Mouse (Mus musculus) kidney, embryonic 15.5 days (tissue): Measurements from ENCODE around the gene Sh3gl2. TPM values are rescaled to one million over a fixed set of nuclear protein-coding genes. Genes with fewer than 3 reads are reported as not detected.
A peak's percentile ranks its signal among the peaks of the same experiment; 100 is the strongest.

Source experiments
- ATAC-seq: fragments of 200-750 bp; cut with Nextera tagmentation; replicated peaks from 2 replicates; pipeline ENCODE4 v1.8.0; 2017; ENCODE audit warnings: moderate TSS enrichment; ENCODE audit not compliant: low FRiP score
- H3K27ac ChIP-seq: fragments of 300-500 bp; sonication (generic); 2 replicates; pipeline ENCODE4 v1.5.1; 2015; ENCODE audit warnings: mild to moderate bottlenecking, inconsistent platforms
- H3K27me3 ChIP-seq: fragments of 300-500 bp; sonication (generic); 2 replicates; pipeline ENCODE4 v1.6.1; 2015; ENCODE audit warnings: inconsistent platforms
- H3K36me3 ChIP-seq: fragments of 300-500 bp; sonication (generic); 2 replicates; pipeline ENCODE4 v1.6.1; 2015; ENCODE audit warnings: inconsistent platforms
- H3K4me1 ChIP-seq: fragments of 300-500 bp; sonication (generic); 2 replicates; pipeline ENCODE4 v1.6.1; 2015; ENCODE audit warnings: inconsistent platforms
- H3K4me2 ChIP-seq: fragments of 300-500 bp; sonication (generic); 2 replicates; pipeline ENCODE4 v1.6.1; 2015; ENCODE audit warnings: moderate library complexity, mild to moderate bottlenecking, inconsistent platforms
- H3K4me3 ChIP-seq: fragments of 300-500 bp; sonication (generic); replicated peaks from 2 replicates; pipeline ENCODE4 v1.5.1; 2015; ENCODE audit warnings: mild to moderate bottlenecking, inconsistent platforms
- H3K9ac ChIP-seq: fragments of 300-500 bp; sonication (generic); 2 replicates; pipeline ENCODE4 v1.6.1; 2015; ENCODE audit warnings: mild to moderate bottlenecking, inconsistent platforms
- H3K9me3 ChIP-seq: fragments of 300-500 bp; sonication (generic); replicated peaks from 2 replicates; pipeline ENCODE4 v1.6.1; 2016; ENCODE audit warnings: inconsistent platforms
- WGBS: fragments of 180-500 bp; shearing (Covaris S2); methylation state at CpG from one replicate; pipeline ENCODE4 v1.1.7; 2015; ENCODE audit warnings: mixed read lengths; 5-methylcytosine and 5-hydroxymethylcytosine counted together
- polyA plus RNA-seq: library from polyadenylated mRNA; unstranded; fragments of >200 nt; fragmentation: Nextera tagmentation; extraction: Ambion mirVana; gene quantifications from 2 replicates; pipeline ENCODE4 v1.2.1, GENCODE M21; 2015

Sh3gl2 gene
- polyA plus RNA-seq, 1 experiment from 2014 or later: 16.8 TPM

- no peak overlapping the region for H3K27ac ChIP-seq
- H3K36me3 ChIP-seq: no peaks in the 10 kb centered on the region
- no peak overlapping the region for H3K4me3 ChIP-seq
- 84% methylated on average over 3 of the region's 3 CpGs for WGBS
- H3K9ac ChIP-seq: no peak overlapping the region
- H3K4me1 ChIP-seq: no peaks in the 10 kb centered on the region
- no peaks in the 10 kb centered on the region for H3K27me3 ChIP-seq
- no peak overlapping the region for H3K4me2 ChIP-seq
- no peaks in the 10 kb centered on the region for H3K9me3 ChIP-seq
- no peak for ATAC-seq
Measured at GRCm38 (mm10) chr4:85273452-85273851, 68.5 kb downstream of the Sh3gl2 start.

DNA sequence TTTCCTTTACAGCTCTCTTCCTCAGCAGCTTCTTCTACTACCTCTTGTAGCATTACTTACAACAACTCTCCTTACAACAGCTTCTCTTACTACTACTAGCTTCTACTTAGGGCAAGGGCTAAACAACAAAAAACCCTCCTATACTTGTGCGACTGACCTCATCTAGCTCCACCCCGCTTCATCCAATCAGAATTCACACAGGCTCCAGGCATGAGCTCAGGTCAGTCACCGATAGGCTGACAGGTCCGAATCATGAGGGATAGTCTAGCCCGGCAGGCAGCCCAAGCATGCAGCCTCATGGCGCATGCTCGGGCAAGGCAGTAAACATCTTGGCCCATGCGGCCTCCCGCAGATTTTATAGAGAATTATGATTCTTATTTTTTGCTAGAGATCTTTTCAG, 78.2 kb downstream of the Sh3gl2 start:
- Histone ChIP-seq H3K27ac (no peak overlapping the region), H3K4me2 (no peak overlapping the region), H3K4me3 (no peak overlapping the region), H3K36me3 (no peaks in the 10 kb centered on the region), H3K9me3 (no peaks in the 10 kb centered on the region), H3K27me3 (no peaks in the 10 kb centered on the region), H3K4me1 (no peaks in the 10 kb centered on the region), H3K9ac (no peak overlapping the region)
- WGBS: 92% methylated on average over 9 of the region's 9 CpGs
- no peak for ATAC-seq

DNA sequence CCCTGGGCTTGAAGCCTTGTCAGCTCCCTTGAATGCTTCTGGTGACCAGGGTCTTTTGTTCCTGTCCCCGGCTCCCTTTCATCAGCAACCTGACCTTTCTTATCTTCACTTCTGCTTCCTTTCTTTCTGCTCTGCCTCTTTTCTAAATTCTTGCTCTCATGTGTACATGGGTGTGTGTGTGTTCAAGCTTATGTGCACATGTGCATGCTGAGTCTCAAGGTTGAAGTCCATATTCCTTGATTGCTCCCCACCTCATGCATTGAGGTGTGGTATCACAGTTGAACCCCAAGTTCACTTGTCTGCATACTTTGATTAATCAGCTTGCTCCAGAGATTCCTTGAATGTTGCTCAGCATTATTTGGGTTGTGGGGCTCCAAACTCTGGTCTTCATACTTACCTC, 85.1 kb downstream of the Sh3gl2 start:
- no peak for ATAC-seq
- H3K9ac ChIP-seq: no peak overlapping the region
- WGBS: 72% methylated on average over 1 of the region's 1 CpGs

DNA sequence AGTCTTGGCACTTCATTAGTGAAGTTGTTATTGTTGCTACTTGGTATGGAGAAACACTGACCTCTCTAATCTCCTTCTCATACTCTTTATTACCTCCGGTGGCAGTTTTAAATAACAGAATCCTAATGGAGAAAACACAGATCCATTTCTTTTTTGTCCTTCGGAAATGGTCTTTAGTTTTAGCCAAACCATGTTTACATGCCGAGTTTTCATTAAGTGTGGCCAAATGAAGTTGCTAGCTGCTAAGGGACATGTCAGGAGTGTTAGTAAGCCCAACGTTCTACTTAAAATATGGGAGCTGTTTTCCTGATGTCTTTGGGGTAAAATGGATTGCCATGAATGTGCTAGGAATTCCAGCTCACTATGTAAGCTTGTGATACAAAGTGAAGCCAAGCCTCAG, 86.4 kb downstream of the Sh3gl2 start:
- no peak overlapping the region for H3K9ac ChIP-seq
- no peak for ATAC-seq
- H3K4me3 ChIP-seq: no peak overlapping the region
- no peaks in the 10 kb centered on the region for H3K9me3 ChIP-seq
- H3K36me3 ChIP-seq: no peaks in the 10 kb centered on the region
- H3K4me1 ChIP-seq: no peaks in the 10 kb centered on the region
- 48% methylated on average over 4 of the region's 4 CpGs for WGBS
- H3K4me2 ChIP-seq: no peak overlapping the region
- H3K27ac ChIP-seq: no peak overlapping the region
- no peaks in the 10 kb centered on the region for H3K27me3 ChIP-seq

More for the DNA sequence above, 85.1 kb downstream of the Sh3gl2 start:
- Histone ChIP-seq H3K27me3 (no peaks in the 10 kb centered on the region), H3K4me1 (no peaks in the 10 kb centered on the region), H3K27ac (no peak overlapping the region), H3K4me3 (no peak overlapping the region), H3K36me3 (no peaks in the 10 kb centered on the region), H3K9me3 (no peaks in the 10 kb centered on the region), H3K4me2 (no peak overlapping the region)

DNA sequence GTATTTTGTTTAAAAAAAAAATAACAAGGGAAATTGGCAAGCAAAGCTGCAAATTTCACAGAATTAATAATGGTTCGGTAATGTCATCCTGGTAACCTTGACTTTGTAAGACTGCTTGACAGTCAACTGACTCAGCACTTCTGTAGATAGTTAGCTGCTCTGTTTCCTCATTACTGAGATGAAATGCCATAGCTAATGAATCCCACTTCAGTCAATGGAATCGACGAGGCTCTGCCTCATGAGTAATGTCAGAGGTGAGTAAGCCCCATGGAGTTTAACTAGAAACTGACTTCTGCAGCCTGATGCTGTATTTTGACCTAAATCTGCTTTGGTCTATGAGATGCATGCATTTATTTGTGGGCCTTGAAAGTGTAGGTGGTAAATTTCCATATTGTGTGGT, 88.4 kb downstream of the Sh3gl2 start:
- no peak overlapping the region for H3K27ac ChIP-seq
- H3K4me3 ChIP-seq: no peak overlapping the region
- H3K9ac ChIP-seq: no peak overlapping the region
- no peak overlapping the region for H3K4me2 ChIP-seq
- no peaks in the 10 kb centered on the region for H3K36me3 ChIP-seq
- WGBS: 82% methylated on average over 3 of the region's 3 CpGs
- no peaks in the 10 kb centered on the region for H3K9me3 ChIP-seq
- ATAC-seq: no peak
- H3K4me1 ChIP-seq: no peaks in the 10 kb centered on the region
- no peaks in the 10 kb centered on the region for H3K27me3 ChIP-seq

DNA sequence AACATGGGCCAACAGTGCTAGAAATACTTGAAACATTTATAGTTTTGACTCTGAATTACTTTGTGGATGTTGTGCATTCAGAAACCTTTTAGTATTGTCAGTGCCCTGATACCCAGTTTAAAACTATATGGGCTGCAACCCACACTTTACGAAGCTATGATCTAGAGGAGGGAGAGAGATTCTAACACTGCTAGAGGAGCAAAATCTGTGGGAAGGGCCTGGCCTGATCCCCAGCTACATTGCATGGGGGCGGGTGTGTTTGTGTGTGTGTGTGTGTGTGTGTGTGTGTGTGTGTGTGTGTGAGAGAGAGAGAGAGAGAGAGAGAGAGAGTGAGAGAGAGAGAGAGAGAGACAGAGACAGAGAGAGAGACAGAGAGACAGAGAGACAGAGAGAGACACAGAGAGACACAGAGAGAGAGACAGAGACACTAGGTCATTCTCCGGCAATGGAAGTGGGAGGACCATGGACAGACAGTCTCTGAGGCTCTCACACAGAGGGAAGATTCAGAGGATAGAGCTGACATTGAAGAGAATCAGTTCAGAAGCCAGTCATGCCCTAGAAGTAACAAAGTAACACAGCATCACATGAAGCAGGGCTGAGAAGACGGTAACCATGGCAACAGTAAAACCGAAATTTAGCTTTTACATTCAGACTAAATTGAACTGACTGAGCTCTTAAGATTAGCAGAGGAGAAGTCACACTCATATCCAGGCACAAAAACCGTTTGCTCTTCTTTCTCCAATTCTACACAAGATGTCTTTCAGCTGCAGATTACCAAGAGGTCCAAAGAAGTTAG, 95.9 kb downstream of the Sh3gl2 start:
- H3K27ac ChIP-seq: no peak overlapping the region
- H3K4me3 ChIP-seq: no peak overlapping the region
- no peak overlapping the region for H3K9ac ChIP-seq
- WGBS: 89% methylated on average over 6 of the region's 6 CpGs
- H3K4me1 ChIP-seq: no peaks in the 10 kb centered on the region
- no peak overlapping the region for H3K4me2 ChIP-seq
- H3K9me3 ChIP-seq: no peaks in the 10 kb centered on the region
- H3K27me3 ChIP-seq: no peaks in the 10 kb centered on the region
- no peaks in the 10 kb centered on the region for H3K36me3 ChIP-seq
- ATAC-seq: no peak

DNA sequence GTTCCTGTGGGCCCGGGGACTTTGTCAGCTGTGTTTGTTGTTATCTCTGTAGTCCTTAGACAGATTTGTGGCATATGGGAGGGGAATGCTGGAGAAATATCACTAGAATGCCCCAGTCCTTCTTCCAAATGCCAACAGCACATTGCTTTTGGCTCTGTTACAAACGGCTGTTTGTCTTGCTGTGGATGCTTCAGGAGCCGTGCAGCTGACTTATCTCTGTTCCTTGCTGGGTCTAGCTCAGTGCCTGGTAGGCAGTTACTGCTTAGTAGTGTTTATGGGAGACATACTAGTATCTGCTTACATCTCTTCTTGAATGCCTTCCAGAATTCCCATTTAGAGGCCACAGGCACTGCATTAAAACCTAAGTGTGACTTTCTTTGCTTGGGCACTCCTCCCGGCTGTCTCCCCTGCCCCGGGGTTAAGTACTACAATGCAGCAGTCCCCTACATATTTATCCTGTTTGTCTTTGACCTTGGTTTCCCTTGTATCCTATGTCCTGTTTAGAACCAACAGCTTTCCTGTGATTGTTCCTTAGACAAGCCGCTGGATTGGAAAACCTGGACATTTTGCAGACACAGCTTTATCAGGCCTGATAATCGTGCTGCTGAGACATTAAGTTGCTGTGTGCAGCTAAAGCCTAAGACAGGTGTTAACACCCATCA, 101.1 kb downstream of the Sh3gl2 start:
- ATAC-seq: no peak; the same call in 1 of the 2 replicates
- H3K9ac ChIP-seq: no peak overlapping the region
- no peak overlapping the region for H3K4me3 ChIP-seq
- no peaks in the 10 kb centered on the region for H3K27me3 ChIP-seq
- H3K9me3 ChIP-seq: no peaks in the 10 kb centered on the region
- 49% methylated on average over 7 of the region's 7 CpGs for WGBS
- no peaks in the 10 kb centered on the region for H3K36me3 ChIP-seq
- no peaks in the 10 kb centered on the region for H3K4me1 ChIP-seq
- H3K4me2 ChIP-seq: no peak overlapping the region
- H3K27ac ChIP-seq: peak overlapping the region; percentile 15; the same call in 1 of the 2 replicates

- H3K9me3 ChIP-seq: no peaks in the 10 kb centered on the region
- no peak for ATAC-seq
- H3K4me2 ChIP-seq: no peak overlapping the region
- no peak overlapping the region for H3K9ac ChIP-seq
- H3K4me3 ChIP-seq: no peak overlapping the region
- H3K27me3 ChIP-seq: no peaks in the 10 kb centered on the region
- H3K4me1 ChIP-seq: no peaks in the 10 kb centered on the region
- no peaks in the 10 kb centered on the region for H3K36me3 ChIP-seq
- WGBS: 69% methylated on average over 3 of the region's 3 CpGs
- H3K27ac ChIP-seq: no peak overlapping the region
Measured at GRCm38 (mm10) chr4:85319092-85319491, 114.2 kb downstream of the Sh3gl2 start.

GRCm38 (mm10) chr4:85325454-85325853, 120.5 kb downstream of the Sh3gl2 start:
- H3K4me2 ChIP-seq: no peak overlapping the region
- ATAC-seq: no peak
- no peaks in the 10 kb centered on the region for H3K4me1 ChIP-seq
- H3K9me3 ChIP-seq: no peaks in the 10 kb centered on the region
- no peak overlapping the region for H3K9ac ChIP-seq
- H3K27ac ChIP-seq: no peak overlapping the region
- no peaks in the 10 kb centered on the region for H3K36me3 ChIP-seq
- no peak overlapping the region for H3K4me3 ChIP-seq
- no peaks in the 10 kb centered on the region for H3K27me3 ChIP-seq
- 86% methylated on average over 6 of the region's 6 CpGs for WGBS

DNA sequence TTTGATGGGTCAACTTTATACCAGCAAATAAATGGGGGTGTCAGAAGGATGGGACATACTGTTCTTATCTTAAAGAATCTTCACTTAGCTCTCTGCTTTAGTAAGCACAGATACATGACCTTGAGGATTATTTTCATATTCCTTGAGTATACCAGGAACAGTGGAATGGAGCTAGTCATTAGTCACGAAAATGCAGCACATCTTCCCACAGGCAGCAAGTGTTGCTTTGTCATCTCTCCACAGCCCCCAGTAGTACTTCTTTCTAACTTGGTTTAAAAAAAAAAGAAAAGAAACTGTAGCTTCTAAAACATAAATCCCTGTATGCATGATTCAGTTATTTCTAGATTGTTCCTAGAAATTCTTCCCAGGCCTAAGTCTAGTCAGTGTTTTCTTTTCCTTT, 121.1 kb downstream of the Sh3gl2 start:
- no peak overlapping the region for H3K4me3 ChIP-seq
- ATAC-seq: no peak
- no peaks in the 10 kb centered on the region for H3K36me3 ChIP-seq
- no peak overlapping the region for H3K4me2 ChIP-seq
- 80% methylated on average over 1 of the region's 1 CpGs for WGBS
- no peak overlapping the region for H3K9ac ChIP-seq
- no peaks in the 10 kb centered on the region for H3K27me3 ChIP-seq
- H3K27ac ChIP-seq: no peak overlapping the region
- no peaks in the 10 kb centered on the region for H3K9me3 ChIP-seq
- H3K4me1 ChIP-seq: no peaks in the 10 kb centered on the region

DNA sequence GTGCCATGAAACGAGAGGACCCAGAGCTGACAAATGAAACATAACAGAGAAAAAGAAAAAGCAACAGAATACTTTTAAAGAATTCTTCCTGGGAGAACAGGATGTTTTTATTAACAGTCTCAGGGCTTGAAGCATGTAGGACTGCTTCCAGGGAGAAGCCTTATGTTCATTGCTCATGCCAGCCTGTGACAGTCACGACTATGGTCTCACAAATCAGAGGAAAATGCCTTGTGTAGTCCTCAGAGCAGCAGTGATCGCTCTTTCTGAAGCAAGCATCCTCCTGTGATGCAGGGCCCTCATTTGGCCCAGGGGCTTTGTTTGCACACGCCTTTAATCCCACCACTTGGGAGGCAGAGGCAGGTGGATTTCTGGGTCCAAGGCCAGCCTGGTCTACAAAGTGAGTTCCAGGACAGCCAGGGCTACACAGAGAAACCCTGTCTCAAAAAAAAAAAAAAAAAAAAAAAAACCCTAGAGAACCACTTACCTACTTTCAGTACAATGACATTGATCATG, 129.8 kb downstream of the Sh3gl2 start:
- no peaks in the 10 kb centered on the region for H3K4me1 ChIP-seq
- H3K4me2 ChIP-seq: no peak overlapping the region
- H3K27me3 ChIP-seq: no peaks in the 10 kb centered on the region
- ATAC-seq: no peak
- WGBS: 76% methylated on average over 4 of the region's 4 CpGs
- no peak overlapping the region for H3K27ac ChIP-seq
- H3K4me3 ChIP-seq: no peak overlapping the region
- no peak overlapping the region for H3K9ac ChIP-seq
- H3K36me3 ChIP-seq: no peaks in the 10 kb centered on the region
- no peaks in the 10 kb centered on the region for H3K9me3 ChIP-seq

DNA sequence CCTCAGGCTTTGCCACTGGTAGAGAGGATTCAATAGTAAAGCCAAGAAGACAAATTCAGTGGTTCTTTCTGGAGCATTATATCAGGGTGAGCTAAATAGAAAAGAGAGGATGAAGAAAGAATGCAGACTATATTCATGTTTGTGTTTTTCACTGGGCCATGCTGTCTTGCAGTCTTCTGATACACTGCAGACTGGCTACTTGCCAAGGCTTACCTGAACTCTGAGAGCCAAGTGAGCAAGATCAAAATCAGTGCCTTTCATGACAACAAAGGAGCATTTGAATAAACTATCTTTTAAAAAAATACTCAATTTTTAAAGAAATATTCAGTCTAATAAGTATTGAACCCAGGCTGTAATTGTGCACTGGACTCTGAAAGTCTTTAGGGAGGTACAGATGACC, 131.4 kb downstream of the Sh3gl2 start:
- ATAC-seq: no peak

More for the DNA sequence above, 131.4 kb downstream of the Sh3gl2 start:
- H3K36me3 ChIP-seq: no peaks in the 10 kb centered on the region
- H3K4me3 ChIP-seq: no peak overlapping the region
- no peaks in the 10 kb centered on the region for H3K4me1 ChIP-seq
- H3K27ac ChIP-seq: no peak overlapping the region
- no peak overlapping the region for H3K4me2 ChIP-seq
- H3K9ac ChIP-seq: no peak overlapping the region
- no peaks in the 10 kb centered on the region for H3K9me3 ChIP-seq
- no peaks in the 10 kb centered on the region for H3K27me3 ChIP-seq
